Mouse (Mus musculus) lung, embryonic 16.5 days (tissue): Measurements from ENCODE around the gene Prkag2. TPM values are rescaled to one million over a fixed set of nuclear protein-coding genes. Genes with fewer than 3 reads are reported as not detected.
"Not testable (repeated sequence)": the region's sequence is repeated elsewhere in the genome, so short reads cannot be mapped to it uniquely, and the experiment has no call there.

Experiments used
- ATAC-seq: fragments of 200-750 bp; cut with Nextera tagmentation; 2 replicates; pipeline ENCODE4 v1.8.0; 2017; ENCODE audit warnings: low read depth, mild to moderate bottlenecking, moderate library complexity
- H3K27ac ChIP-seq: fragments of 300-500 bp; sonication (generic); 2 replicates; pipeline ENCODE4 v1.5.1; 2014; ENCODE audit warnings: mild to moderate bottlenecking, control low read depth, low read length
- H3K27me3 ChIP-seq: fragments of 300-500 bp; sonication (generic); 2 replicates; pipeline ENCODE4 v1.6.1; 2014; ENCODE audit warnings: low read depth, low read length, mixed read lengths; ENCODE audit not compliant: control insufficient read depth, insufficient read depth
- H3K36me3 ChIP-seq: fragments of 300-500 bp; sonication (generic); 2 replicates; pipeline ENCODE4 v1.6.1; 2014; ENCODE audit warnings: low read length; ENCODE audit not compliant: control insufficient read depth, insufficient read depth
- H3K4me1 ChIP-seq: fragments of 300-500 bp; sonication (generic); replicated peaks from 2 replicates; pipeline ENCODE4 v1.6.1; 2014; ENCODE audit warnings: low read length, mixed read lengths; ENCODE audit not compliant: control insufficient read depth, insufficient read depth
- H3K4me2 ChIP-seq: fragments of 300-500 bp; sonication (generic); 2 replicates; pipeline ENCODE4 v1.6.1; 2014; ENCODE audit warnings: low read depth, low read length, control low read depth
- H3K4me3 ChIP-seq: fragments of 300-500 bp; sonication (generic); 2 replicates; pipeline ENCODE4 v1.5.1; 2014; ENCODE audit warnings: mild to moderate bottlenecking, low read length, control low read depth
- H3K9ac ChIP-seq: fragments of 300-500 bp; sonication (generic); 2 replicates; pipeline ENCODE4 v1.6.1; 2014; ENCODE audit warnings: low read length, control low read depth
- H3K9me3 ChIP-seq: fragments of 300-500 bp; sonication (generic); 2 replicates; pipeline ENCODE4 v1.6.1; 2016; ENCODE audit warnings: low read length; ENCODE audit not compliant: control insufficient read depth
- WGBS: fragments of 180-500 bp; shearing (Covaris S2); extraction: QIAGEN DNeasy Blood & Tissue Kit; methylation state at CpG from one replicate; pipeline ENCODE4 v1.1.7; 2014; 5-methylcytosine and 5-hydroxymethylcytosine counted together
- polyA plus RNA-seq: library from polyadenylated mRNA; unstranded; fragments of >200 nt; fragmentation: Nextera tagmentation; extraction: Ambion mirVana; gene quantifications from 2 replicates; pipeline ENCODE4 v1.2.1, GENCODE M21; 2015

The Prkag2 gene
- polyA plus RNA-seq, 1 experiment from 2014 or later, result 28.0 TPM

GRCm38 (mm10) chr5:25080438-25080945 is 19.9 kb downstream of the Prkag2 start:
- Histone ChIP-seq H3K9me3 (no peaks in the 10 kb centered on the region), H3K4me3 (no peak overlapping the region), H3K27me3 (no peaks in the 10 kb centered on the region), H3K27ac (no peak overlapping the region), H3K9ac (no peak overlapping the region), H3K4me1 (no peaks in the 10 kb centered on the region), H3K36me3 (no peaks in the 10 kb centered on the region), H3K4me2 (no peak overlapping the region)
- 91% methylated on average over 9 of the region's 9 CpGs for WGBS
- no peak for ATAC-seq

- Histone ChIP-seq H3K4me3 (no peak overlapping the region), H3K4me2 (no peak overlapping the region), H3K36me3 (no peaks in the 10 kb centered on the region), H3K4me1 (no peaks in the 10 kb centered on the region), H3K9ac (no peak overlapping the region), H3K27ac (no peak overlapping the region), H3K27me3 (no peaks in the 10 kb centered on the region), H3K9me3 (no peaks in the 10 kb centered on the region)
- ATAC-seq, result no peak
- 87% methylated on average over 9 of the region's 9 CpGs for WGBS
Observed at GRCm38 (mm10) chr5:25079766-25080265, 20.6 kb downstream of the Prkag2 start.

- 61% methylated on average over 8 of the region's 8 CpGs for WGBS
- Histone ChIP-seq H3K27ac (no peak overlapping the region), H3K4me1 (no peaks in the 10 kb centered on the region), H3K4me2 (no peak overlapping the region), H3K4me3 (no peak overlapping the region), H3K9me3 (no peaks in the 10 kb centered on the region), H3K27me3 (no peaks in the 10 kb centered on the region), H3K36me3 (no peaks in the 10 kb centered on the region), H3K9ac (no peak overlapping the region)
- ATAC-seq, result no peak
Observed at GRCm38 (mm10) chr5:25077873-25078651, 22.4 kb downstream of the Prkag2 start.

GRCm38 (mm10) chr5:25077258-25077657 is 23.2 kb downstream of the Prkag2 start:
- not testable (repeated sequence) for H3K9ac ChIP-seq, H3K4me2 ChIP-seq, H3K27me3 ChIP-seq, H3K36me3 ChIP-seq, H3K9me3 ChIP-seq, H3K4me1 ChIP-seq, H3K27ac ChIP-seq, ATAC-seq, H3K4me3 ChIP-seq
- 87% methylated on average over 13 of the region's 13 CpGs for WGBS

- Histone ChIP-seq H3K4me2 (no peak overlapping the region), H3K36me3 (no peaks in the 10 kb centered on the region), H3K27ac (no peak overlapping the region), H3K4me1 (no peaks in the 10 kb centered on the region), H3K27me3 (no peaks in the 10 kb centered on the region), H3K9ac (no peak overlapping the region), H3K9me3 (no peaks in the 10 kb centered on the region), H3K4me3 (no peak overlapping the region)
- WGBS, result 66% methylated on average over 4 of the region's 4 CpGs
- ATAC-seq, result no peak
Observed at GRCm38 (mm10) chr5:25075623-25076022, 24.8 kb downstream of the Prkag2 start.

- no peaks in the 10 kb centered on the region for H3K36me3 ChIP-seq
- no peaks in the 10 kb centered on the region for H3K27me3 ChIP-seq
- 0 out of 2 replicates have a peak overlapping the region, but pooled peaks have one; percentile 4 for H3K27ac ChIP-seq
- WGBS, result 41% methylated on average over 5 of the region's 5 CpGs
- peak; percentile 36 for ATAC-seq
- no peak overlapping the region for H3K4me3 ChIP-seq
- no peak overlapping the region for H3K9ac ChIP-seq
- H3K4me2 ChIP-seq, result no peak overlapping the region
- H3K4me1 ChIP-seq, result peaks cover 43% of the 10 kb centered on the region
- no peaks in the 10 kb centered on the region for H3K9me3 ChIP-seq
Observed at GRCm38 (mm10) chr5:25069815-25070214, 30.6 kb downstream of the Prkag2 start.

- peak overlapping the region; percentile 92 for H3K27ac ChIP-seq
- no peak overlapping the region for H3K4me3 ChIP-seq
- no peak overlapping the region for H3K4me2 ChIP-seq
- H3K9me3 ChIP-seq, result no peaks in the 10 kb centered on the region
- H3K36me3 ChIP-seq, result no peaks in the 10 kb centered on the region
- no peaks in the 10 kb centered on the region for H3K27me3 ChIP-seq
- peak; percentile 48 for ATAC-seq
- H3K9ac ChIP-seq, result no peak overlapping the region; the same call in 1 of the 2 replicates
- WGBS, result 11% methylated on average over 6 of the region's 6 CpGs
- peaks cover 44% of the 10 kb centered on the region for H3K4me1 ChIP-seq
Observed at GRCm38 (mm10) chr5:25067122-25067521, 33.3 kb downstream of the Prkag2 start.

- no peak overlapping the region for H3K27ac ChIP-seq
- H3K4me3 ChIP-seq, result no peak overlapping the region
- H3K9ac ChIP-seq, result no peak overlapping the region
- ATAC-seq, result no peak
- peaks cover 45% of the 10 kb centered on the region for H3K4me1 ChIP-seq
- no peak overlapping the region for H3K4me2 ChIP-seq
- H3K9me3 ChIP-seq, result no peaks in the 10 kb centered on the region
- WGBS, result 54% methylated on average over 8 of the region's 8 CpGs
- no peaks in the 10 kb centered on the region for H3K36me3 ChIP-seq
- H3K27me3 ChIP-seq, result no peaks in the 10 kb centered on the region
Observed at GRCm38 (mm10) chr5:25064270-25065232, 35.9 kb downstream of the Prkag2 start.
